Mouse (Mus musculus) embryonic facial prominence, embryonic 11.5 days (tissue): ENCODE measurements around the gene Rdh14. TPM values are rescaled to one million over a fixed set of nuclear protein-coding genes. Genes with fewer than 3 reads are reported as not detected.

Experiments
- polyA plus RNA-seq: library from polyadenylated mRNA; unstranded; fragments of >200 nt; fragmentation: Nextera tagmentation; extraction: Ambion mirVana; gene quantifications from 2 replicates; pipeline ENCODE4 v1.2.1, GENCODE M21; 2014

The Rdh14 gene
- polyA plus RNA-seq, 1 experiment from 2014 or later: 33.4 TPM

Other genes starting within 250 kb of the Rdh14 start
- gene Nt5c1b, start 20.8 kb upstream of the Rdh14 start, polyA plus RNA-seq: not detected in 2 replicates